Mouse (Mus musculus) c-Kit-negative CD71-positive TER-119-positive erythroid progenitor cells, embryonic 14.5 days (primary cell): Measurements from ENCODE around the gene Spata45.

Source experiments
- DNase-seq: peaks from one replicate; pipeline ENCODE4 v3.0.0-alpha.2; 2013; ENCODE audit warnings: low read depth, low spot score

The Spata45 gene

DNA sequence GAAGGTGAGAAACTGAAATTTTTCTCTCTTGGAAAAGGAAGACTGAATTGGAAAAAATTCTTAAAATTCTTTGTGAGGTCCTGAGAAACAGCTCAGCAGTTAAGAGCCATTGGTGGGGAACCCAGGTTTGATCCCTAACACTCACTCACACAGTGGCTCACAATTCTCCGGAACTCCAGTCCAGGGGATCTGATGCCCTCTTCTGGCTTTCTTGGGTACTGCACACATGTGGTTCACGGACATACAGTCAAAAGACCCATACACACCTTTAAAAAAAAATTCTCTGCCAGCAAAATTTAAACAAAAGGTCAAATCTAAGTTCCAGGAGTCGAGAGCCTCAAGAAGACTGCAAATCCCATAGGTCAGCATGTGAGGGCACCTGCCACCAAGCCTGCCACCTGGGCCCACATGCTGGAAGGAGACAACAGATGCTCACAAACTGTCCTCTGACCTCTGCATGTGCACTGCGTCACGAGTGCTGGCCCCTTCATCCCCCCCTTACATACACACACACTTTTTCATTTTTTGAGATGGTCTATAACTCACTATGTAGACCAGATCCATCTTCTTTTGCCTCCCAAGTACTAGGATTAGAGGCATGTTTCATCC lies 48.6 kb downstream of the Spata45 start:
- peak; percentile 31 for DNase-seq

GRCm38 (mm10) chr1:191085597-191085996 lies 49.2 kb downstream of the Spata45 start:
- no peak for DNase-seq

GRCm38 (mm10) chr1:191086304-191086878 lies 50.0 kb downstream of the Spata45 start:
- DNase-seq: no peak

DNA sequence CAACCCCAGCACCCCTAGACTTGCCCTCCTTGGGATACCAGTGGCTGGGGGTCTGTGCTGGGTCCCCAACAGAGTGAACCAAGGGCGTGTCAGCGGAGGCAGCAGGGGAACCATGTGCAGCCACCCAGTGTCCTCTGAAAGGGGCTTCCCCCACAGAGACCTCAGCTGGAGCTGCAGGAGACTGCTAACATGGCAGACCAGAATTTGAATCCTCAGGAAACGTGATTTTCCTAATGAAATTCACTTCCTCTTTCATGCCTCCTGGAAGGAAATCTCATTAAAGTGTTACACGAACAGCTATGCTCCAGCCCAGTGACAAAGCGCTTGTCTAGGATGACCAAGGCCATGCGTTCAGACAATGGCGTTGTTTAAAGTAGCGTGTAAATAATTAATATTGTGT lies 50.5 kb downstream of the Spata45 start:
- no peak for DNase-seq

GRCm38 (mm10) chr1:191087955-191088354 lies 51.5 kb downstream of the Spata45 start:
- DNase-seq: no peak

DNA sequence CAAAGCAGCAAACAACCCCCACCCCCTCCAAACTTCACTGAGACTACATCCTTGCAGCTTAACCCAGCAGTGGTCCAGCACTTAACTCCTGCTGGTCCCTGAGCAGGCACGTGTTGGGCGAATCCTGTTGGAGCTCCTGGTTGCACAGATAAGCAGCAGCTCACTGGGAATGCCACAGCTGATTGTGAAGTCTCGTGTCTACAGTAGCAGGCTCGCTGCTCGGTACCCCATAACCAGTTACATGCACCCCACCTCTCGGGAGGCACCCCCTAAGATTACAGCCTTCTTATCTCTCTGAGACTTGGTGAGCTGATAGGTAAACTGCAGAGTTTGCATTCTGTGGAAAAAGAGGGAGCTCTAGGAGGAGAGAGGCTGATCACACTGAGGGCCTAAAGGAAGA lies 52.9 kb downstream of the Spata45 start:
- DNase-seq: no peak

- DNase-seq: no peak
Observed at GRCm38 (mm10) chr1:191092050-191092449, 55.6 kb downstream of the Spata45 start.
